Mouse (Mus musculus) myocyte (in vitro differentiated cells): Measurements from ENCODE around the gene Blm. TPM values are rescaled to one million over a fixed set of nuclear protein-coding genes. Genes with fewer than 3 reads are reported as not detected.

Experiments used
- H3K27me3 ChIP-seq: one replicate; pipeline ENCODE4 v1.6.1; 2011; ENCODE audit not compliant: control insufficient read depth, insufficient read depth, insufficient read length
- H3K36me3 ChIP-seq: one replicate; pipeline ENCODE4 v1.6.1; 2011; ENCODE audit not compliant: control insufficient read depth, insufficient read depth
- H3K4me2 ChIP-seq: one replicate; pipeline ENCODE4 v1.6.1; 2011; ENCODE audit warnings: low read depth, control low read depth
- H3K4me3 ChIP-seq: one replicate; pipeline ENCODE4 v1.5.1; 2011; ENCODE audit warnings: mild to moderate bottlenecking, control low read depth, moderate library complexity
- H3K79me2 ChIP-seq: one replicate; pipeline ENCODE4 v1.6.1; 2011; ENCODE audit not compliant: control insufficient read depth, insufficient read depth
- H3ac ChIP-seq: one replicate; pipeline ENCODE4 v1.6.1; 2011; ENCODE audit not compliant: control insufficient read depth, insufficient read length
- CEBPB ChIP-seq: IDR thresholded peaks from 2 replicates; pipeline ENCODE4 v1.6.1; 2011; ENCODE audit warnings: mild to moderate bottlenecking, moderate library complexity; ENCODE audit not compliant: poor library complexity, insufficient read depth, severe bottlenecking
- E2F4 ChIP-seq: IDR thresholded peaks from one replicate; pipeline ENCODE4 v1.6.1; 2011; ENCODE audit warnings: mild to moderate bottlenecking, control low read depth, moderate library complexity; ENCODE audit not compliant: insufficient read depth
- MAX ChIP-seq: IDR thresholded peaks from one replicate; pipeline ENCODE4 v1.6.1; 2011; ENCODE audit warnings: low read depth, mild to moderate bottlenecking, control low read depth
- MYOD1 ChIP-seq, 3 experiments: IDR thresholded peaks; one replicate each; pipeline ENCODE4 v1.6.1; 2011; ENCODE audit warnings: control low read depth in 2 of 3, low read depth in 2 of 3, mild to moderate bottlenecking in 2 of 3, moderate library complexity in 1 of 3; ENCODE audit not compliant: insufficient read length in 2 of 3, control insufficient read depth in 1 of 3
- MYOG ChIP-seq, 3 experiments: IDR thresholded peaks; one replicate each; pipeline ENCODE4 v1.6.1; 2011; ENCODE audit warnings: control low read depth in 2 of 3, low read depth in 2 of 3, mild to moderate bottlenecking in 2 of 3; ENCODE audit not compliant: insufficient read length in 2 of 3, control insufficient read depth in 1 of 3, insufficient read depth in 1 of 3
- POLR2A ChIP-seq: IDR thresholded peaks from one replicate; pipeline ENCODE4 v1.6.1; 2011; ENCODE audit warnings: low read depth, mild to moderate bottlenecking, control low read depth, moderate library complexity; ENCODE audit not compliant: insufficient read length
- POLR2AphosphoS2 ChIP-seq: IDR thresholded peaks from one replicate; pipeline ENCODE4 v1.6.1; 2011; ENCODE audit warnings: low read depth, control low read depth; ENCODE audit not compliant: insufficient read length
- REST ChIP-seq: IDR thresholded peaks from one replicate; pipeline ENCODE4 v1.6.1; 2011; ENCODE audit warnings: mild to moderate bottlenecking, control low read depth, moderate library complexity; ENCODE audit not compliant: insufficient read depth, insufficient read length
- SRF ChIP-seq: IDR thresholded peaks from one replicate; pipeline ENCODE4 v1.6.1; 2011; ENCODE audit warnings: low read depth; ENCODE audit not compliant: control insufficient read depth, insufficient read length
- TCF12 ChIP-seq: IDR thresholded peaks from one replicate; pipeline ENCODE4 v1.6.1; 2011; ENCODE audit warnings: mild to moderate bottlenecking, control low read depth; ENCODE audit not compliant: poor library complexity, insufficient read depth, severe bottlenecking
- TCF3 ChIP-seq: IDR thresholded peaks from one replicate; pipeline ENCODE4 v1.6.1; 2011; ENCODE audit warnings: low read depth, control low read depth; ENCODE audit not compliant: insufficient read length
- USF1 ChIP-seq: IDR thresholded peaks from one replicate; pipeline ENCODE4 v1.6.1; 2011; ENCODE audit warnings: low read depth, mild to moderate bottlenecking, control low read depth, moderate library complexity
- polyA plus RNA-seq: library from polyadenylated mRNA; unstranded; fragments of >200 nt; fragmentation: generic; extraction: Trizol; gene quantifications from one replicate; pipeline ENCODE4 v1.2.1, GENCODE M21; 2012; ENCODE audit warnings: missing spikeins

The Blm gene
- polyA plus RNA-seq, 1 experiment, result 1.1 TPM

GRCm38 (mm10) chr7:80447336-80447735 is 87.6 kb downstream of the Blm start:
- H3ac ChIP-seq, result no peak overlapping the region
- H3K4me3 ChIP-seq, result no peak overlapping the region
- no peaks in the 10 kb centered on the region for H3K79me2 ChIP-seq
- TF ChIP-seq REST, result no peak
- no peak for TF ChIP-seq TCF3
- TF ChIP-seq TCF12, result no peak
- no peak for TF ChIP-seq POLR2A
- TF ChIP-seq MYOD1 (IDR thresholded peaks at IDR 0.05; ENCODE audit: control insufficient read depth in 1 of 3, insufficient read length in 2 of 3, low read depth in 2 of 3), result no peak
- TF ChIP-seq E2F4, result no peak
- TF ChIP-seq SRF, result no peak
- TF ChIP-seq USF1, result no peak
- TF ChIP-seq MAX, result no peak
- TF ChIP-seq POLR2AphosphoS2, result no peak
- no peak for TF ChIP-seq MYOG (IDR thresholded peaks at IDR 0.05; ENCODE audit: control insufficient read depth in 1 of 3, insufficient read depth in 1 of 3, insufficient read length in 2 of 3, low read depth in 2 of 3)
- no peak for TF ChIP-seq CEBPB
- H3K27me3 ChIP-seq, result no peaks in the 10 kb centered on the region
- no peaks in the 10 kb centered on the region for H3K36me3 ChIP-seq
- no peak overlapping the region for H3K4me2 ChIP-seq

DNA sequence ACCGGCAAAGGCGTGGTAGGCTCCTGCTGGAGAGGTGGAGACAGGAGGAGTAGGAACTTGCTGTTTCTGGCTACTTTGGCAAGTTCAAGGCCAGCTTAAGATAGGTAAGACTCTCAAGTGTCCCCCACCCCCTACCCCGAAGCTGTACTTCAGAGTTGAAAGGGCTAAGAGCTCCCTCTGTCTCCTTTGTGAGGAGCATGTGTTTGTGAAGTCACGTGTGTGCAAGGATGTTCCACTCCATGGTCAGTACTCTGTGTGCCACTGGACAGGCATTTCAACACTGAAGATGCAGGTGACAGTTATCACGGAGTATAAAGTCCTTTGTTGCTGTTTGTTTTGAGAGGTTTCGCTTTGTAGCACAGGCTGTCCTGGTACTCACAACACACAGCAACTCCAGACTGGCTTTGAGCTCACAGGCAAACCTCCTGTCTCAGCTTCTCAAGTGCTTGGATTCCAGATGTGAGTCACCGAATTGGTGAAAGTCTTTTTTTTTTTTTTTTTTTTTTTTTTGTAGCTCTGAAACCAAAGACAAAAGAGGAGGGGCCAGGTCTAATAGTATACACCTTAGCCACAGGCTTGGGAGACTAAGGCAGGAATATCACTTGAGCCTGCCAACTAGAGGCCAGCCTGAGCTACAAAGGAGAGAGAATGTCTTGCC is 88.6 kb downstream of the Blm start:
- no peak overlapping the region for H3K4me2 ChIP-seq
- no peak overlapping the region for H3ac ChIP-seq
- no peaks in the 10 kb centered on the region for H3K79me2 ChIP-seq
- no peaks in the 10 kb centered on the region for H3K27me3 ChIP-seq
- no peak for TF ChIP-seq TCF3
- no peak for TF ChIP-seq REST
- no peak for TF ChIP-seq CEBPB
- TF ChIP-seq POLR2AphosphoS2, result no peak
- no peak for TF ChIP-seq MAX
- TF ChIP-seq USF1, result no peak
- TF ChIP-seq MYOG (IDR thresholded peaks at IDR 0.05; ENCODE audit: control insufficient read depth in 1 of 3, insufficient read depth in 1 of 3, insufficient read length in 2 of 3, low read depth in 2 of 3), result no peak
- TF ChIP-seq MYOD1 (IDR thresholded peaks at IDR 0.05; ENCODE audit: control insufficient read depth in 1 of 3, insufficient read length in 2 of 3, low read depth in 2 of 3), result no peak
- TF ChIP-seq E2F4, result no peak
- no peak for TF ChIP-seq SRF
- no peak for TF ChIP-seq POLR2A
- TF ChIP-seq TCF12, result no peak
- no peak overlapping the region for H3K4me3 ChIP-seq
- H3K36me3 ChIP-seq, result no peaks in the 10 kb centered on the region

GRCm38 (mm10) chr7:80445492-80445891 is 89.4 kb downstream of the Blm start:
- H3K36me3 ChIP-seq, result no peaks in the 10 kb centered on the region
- H3ac ChIP-seq, result no peak overlapping the region
- no peak overlapping the region for H3K4me3 ChIP-seq
- no peaks in the 10 kb centered on the region for H3K27me3 ChIP-seq
- no peaks in the 10 kb centered on the region for H3K79me2 ChIP-seq
- H3K4me2 ChIP-seq, result no peak overlapping the region
- TF ChIP-seq TCF12 (no peak), MYOD1 (IDR thresholded peaks at IDR 0.05; ENCODE audit: control insufficient read depth in 1 of 3, insufficient read length in 2 of 3, low read depth in 2 of 3) (no peak), CEBPB (no peak), POLR2AphosphoS2 (no peak), E2F4 (no peak), MAX (no peak), MYOG (IDR thresholded peaks at IDR 0.05; ENCODE audit: control insufficient read depth in 1 of 3, insufficient read depth in 1 of 3, insufficient read length in 2 of 3, low read depth in 2 of 3) (no peak), REST (no peak), POLR2A (no peak), TCF3 (no peak), SRF (no peak), USF1 (no peak)

GRCm38 (mm10) chr7:80444401-80445249 is 90.3 kb downstream of the Blm start:
- Histone ChIP-seq H3K4me2 (no peak overlapping the region), H3K4me3 (no peak overlapping the region), H3K79me2 (no peaks in the 10 kb centered on the region), H3K36me3 (no peaks in the 10 kb centered on the region), H3ac (no peak overlapping the region), H3K27me3 (no peaks in the 10 kb centered on the region)
- TF ChIP-seq E2F4, result no peak
- no peak for TF ChIP-seq USF1
- TF ChIP-seq POLR2A, result no peak
- no peak for TF ChIP-seq SRF
- TF ChIP-seq REST, result no peak
- no peak for TF ChIP-seq CEBPB
- TF ChIP-seq MYOG (IDR thresholded peaks at IDR 0.05; ENCODE audit: control insufficient read depth in 1 of 3, insufficient read depth in 1 of 3, insufficient read length in 2 of 3, low read depth in 2 of 3), result no peak
- no peak for TF ChIP-seq POLR2AphosphoS2
